ENCODE assay signal across 8 mouse cellular contexts in genomic region chr13:104517638-104518311, GRCm38 (mm10).
DNase-seq lines count a peak whose midpoint lies in the region; ATAC-seq and TF ChIP-seq lines count a peak whose summit lies in the region.

No protein-coding gene starts in this region.

- H3K4me1 ChIP-seq in heart, embryonic 11.5 days (ENCODE audit: control insufficient read depth, insufficient read depth, low read length) = peaks cover 10% of the 10 kb centered on the region
- peaks cover 0 to 2% of the 10 kb centered on the region in 2 experiments; a peak in 2 of 4 replicates for H3K4me1 ChIP-seq in ES-E14 (ENCODE audit: control insufficient read depth in 2 of 2, insufficient read depth in 2 of 2, low read length in 2 of 2, poor library complexity in 1 of 2)
- H3K4me1 ChIP-seq in hindbrain, embryonic 10.5 days (replicated peaks) = peaks cover 24% of the 10 kb centered on the region

- DNase-seq in heart, postnatal 4 days = no peak
- DNase-seq in ES-E14 (ENCODE audit: low read depth, low spot score) = no peak
- no peak for DNase-seq in hindbrain, embryonic 10.5 days (ENCODE audit: low spot score)
- DNase-seq in lung, postnatal 10 days = peak; percentile 51
- DNase-seq in cerebellum, adult 11 months = no peak
- DNase-seq in adrenal gland, adult (ENCODE audit: inconsistent age in 2 of 2, low spot score in 1 of 2) = no peak
- no peak for DNase-seq in cerebellum, postnatal 14 days

- in situ Hi-C loops in ES-E14 (cut with MboI; ENCODE audit: low sequenced_read_pairs in 2 of 2, unreplicated experiment in 2 of 2) = no loop called here

- ATAC-seq in heart, embryonic 11.5 days (replicated peaks; ENCODE audit: insufficient number of reproducible peaks, low FRiP score, low TSS enrichment) = no peak

- 59% methylated on average over 15 of the region's 15 CpGs for WGBS in heart, embryonic 11.5 days (ENCODE audit: insufficient replicate concordance)
- WGBS in hindbrain, embryonic 10.5 days = 36% methylated on average over 15 of the region's 15 CpGs

- peak overlapping the region; percentile 64 for H3K9ac ChIP-seq in heart, embryonic 11.5 days (ENCODE audit: low read depth, low read length)
- H3K9ac ChIP-seq in ES-E14 (ENCODE audit: insufficient read depth, low read depth, low read length, poor library complexity, severe bottlenecking) = peak overlapping the region; percentile 59

- peak overlapping the region; percentile 59 for H3K4me2 ChIP-seq in heart, embryonic 11.5 days

- H3K9me3 ChIP-seq in heart, embryonic 11.5 days (replicated peaks; ENCODE audit: control insufficient read depth, low read length) = 0 out of 2 replicates have a peak, but pooled peaks cover 4% of the 10 kb centered on the region
- no peaks in the 10 kb centered on the region for H3K9me3 ChIP-seq in ES-E14 (ENCODE audit: control insufficient read depth, insufficient read depth, low read depth, low read length)
- H3K9me3 ChIP-seq in hindbrain, embryonic 10.5 days = no peaks in the 10 kb centered on the region; the same call in 1 of the 2 replicates

- H3K27ac ChIP-seq in heart, embryonic 11.5 days (ENCODE audit: low read depth, low read length) = peak overlapping the region; percentile 84
- H3K27ac ChIP-seq in ES-E14 (ENCODE audit: insufficient read depth, low read depth, low read length, poor library complexity, severe bottlenecking) = no peak overlapping the region
- H3K27ac ChIP-seq in hindbrain, embryonic 10.5 days = peak overlapping the region; percentile 97

- no peaks in the 10 kb centered on the region for H3K36me3 ChIP-seq in heart, embryonic 11.5 days (ENCODE audit: control insufficient read depth, insufficient read depth, low read length)
- no peaks in the 10 kb centered on the region; the same call in 1 of the 2 replicates for H3K36me3 ChIP-seq in ES-E14 (ENCODE audit: control insufficient read depth, insufficient read depth, low read length, poor library complexity, severe bottlenecking)
- H3K36me3 ChIP-seq in hindbrain, embryonic 10.5 days = no peaks in the 10 kb centered on the region

- H3K27me3 ChIP-seq in heart, embryonic 11.5 days (ENCODE audit: control insufficient read depth, insufficient read depth, low read length) = no peaks in the 10 kb centered on the region
- no peaks in the 10 kb centered on the region for H3K27me3 ChIP-seq in hindbrain, embryonic 10.5 days (ENCODE audit: insufficient read depth, poor library complexity, severe bottlenecking)

- peak overlapping the region; percentile 28 for H3K4me3 ChIP-seq in heart, embryonic 11.5 days (ENCODE audit: low read depth, low read length)
- peak overlapping the region; percentile 44 to 67 for H3K4me3 ChIP-seq in ES-E14 (ENCODE audit: insufficient read depth in 1 of 2, low read depth in 1 of 2, low read length in 2 of 2, poor library complexity in 1 of 2, severe bottlenecking in 1 of 2)
- H3K4me3 ChIP-seq in hindbrain, embryonic 10.5 days = peak overlapping the region; percentile 53

TF ChIP-seq in ES-E14, 5 proteins besides CTCF, POLR2A, EP300 and RAD21:
- no peak for TF ChIP-seq CHD2 (IDR thresholded peaks at IDR 0.05; ENCODE audit: low read depth, low read length)
TF ChIP-seq in ES-E14: peak in this region for 0.
